Mouse (Mus musculus) activated CD4-positive, CD25-positive, alpha-beta regulatory T cell, adult 4 months (primary cell): ENCODE measurements at regions not wholly inside any gene's neighbourhood (a gene's known extent, or its start where the extent isn't known, plus 50 kb on each side); places are given as distances from the start of the nearest gene placed in this dataset.

Source experiments
- ATAC-seq: one replicate; pipeline ENCODE4 v1.8.0; 2017

GRCm38 (mm10) chr4:56686141-56686540 lies 53.7 kb upstream of the Gm26657 start:
- ATAC-seq, result no peak

- ATAC-seq, result no peak
Measured at GRCm38 (mm10) chr4:56685696-56686095, 54.2 kb upstream of the Gm26657 start.

GRCm38 (mm10) chr4:56685123-56685522 lies 54.7 kb upstream of the Gm26657 start:
- ATAC-seq, result peak; percentile 71

GRCm38 (mm10) chr4:56684031-56684430 lies 55.8 kb upstream of the Gm26657 start:
- ATAC-seq, result no peak

- no peak for ATAC-seq
Measured at GRCm38 (mm10) chr4:56681121-56681520, 58.7 kb upstream of the Gm26657 start.

GRCm38 (mm10) chr4:56673868-56674267 lies 66.0 kb upstream of the Gm26657 start:
- no peak for ATAC-seq

- no peak for ATAC-seq
Measured at GRCm38 (mm10) chr4:56664921-56665320, 74.9 kb upstream of the Gm26657 start.

- ATAC-seq, result no peak
Measured at GRCm38 (mm10) chr4:56661816-56662215, 78.1 kb upstream of the Gm26657 start.

- no peak for ATAC-seq
Measured at GRCm38 (mm10) chr4:56657046-56657445, 82.8 kb upstream of the Gm26657 start.

- no peak for ATAC-seq
Measured at GRCm38 (mm10) chr4:56654327-56654726, 85.5 kb upstream of the Gm26657 start.

GRCm38 (mm10) chr4:56652819-56653218 lies 87.1 kb upstream of the Gm26657 start:
- no peak for ATAC-seq

- no peak for ATAC-seq
Measured at GRCm38 (mm10) chr4:56649731-56650130, 90.1 kb upstream of the Gm26657 start.

- no peak for ATAC-seq
Measured at GRCm38 (mm10) chr4:56643999-56644962, 95.6 kb upstream of the Gm26657 start.

- ATAC-seq, result no peak
Measured at GRCm38 (mm10) chr4:56643491-56643890, 96.4 kb upstream of the Gm26657 start.

GRCm38 (mm10) chr4:56639709-56640108 lies 100.2 kb upstream of the Gm26657 start:
- no peak for ATAC-seq

GRCm38 (mm10) chr4:56638704-56639478 lies 101.0 kb upstream of the Gm26657 start:
- ATAC-seq, result no peak

- no peak for ATAC-seq
Measured at GRCm38 (mm10) chr4:56636265-56636664, 103.6 kb upstream of the Gm26657 start.

- no peak for ATAC-seq
Measured at GRCm38 (mm10) chr4:56633528-56633927, 106.3 kb upstream of the Gm26657 start.

- ATAC-seq, result no peak
Measured at GRCm38 (mm10) chr4:56630251-56630650, 109.6 kb upstream of the Gm26657 start.

GRCm38 (mm10) chr4:56627206-56627605 lies 112.7 kb upstream of the Gm26657 start:
- ATAC-seq, result no peak

- no peak for ATAC-seq
Measured at GRCm38 (mm10) chr4:56621782-56622181, 118.1 kb upstream of the Gm26657 start.

GRCm38 (mm10) chr4:56621356-56621755 lies 118.5 kb upstream of the Gm26657 start:
- ATAC-seq, result no peak

- no peak for ATAC-seq
Measured at GRCm38 (mm10) chr4:56620628-56621027, 119.2 kb upstream of the Gm26657 start.

- ATAC-seq, result no peak
Measured at GRCm38 (mm10) chr4:56619803-56620202, 120.1 kb upstream of the Gm26657 start.
